Comparison of ENCODE assay signal across 17 mouse cellular contexts in genomic region chr4:22301943-22302215, GRCm38 (mm10). TPM values are rescaled to one million over a fixed set of nuclear protein-coding genes. Genes with fewer than 3 reads are reported as not detected.
A peak's percentile ranks its signal among the peaks of the same experiment; 100 is the strongest.
DNase-seq lines count a peak whose midpoint lies in the region; ATAC-seq and TF ChIP-seq lines count a peak whose summit lies in the region.
"Had no signal": no experiment of that assay in that cellular context is flagged by ENCODE, and none has a peak within 500 bp of the region (broad histone marks: within the 10 kb centered on the region; RNA-seq: fewer than 3 reads in every experiment).

No protein-coding gene starts in this region.

- no peaks in the 10 kb centered on the region for H3K36me3 ChIP-seq in neural tube, embryonic 12.5 days
- H3K36me3 ChIP-seq in neural tube, embryonic 15.5 days: no peaks in the 10 kb centered on the region
- H3K36me3 ChIP-seq in forebrain, postnatal 0 days (ENCODE audit: insufficient read depth): no peaks in the 10 kb centered on the region
- no peaks in the 10 kb centered on the region for H3K36me3 ChIP-seq in midbrain, embryonic 13.5 days
- no peaks in the 10 kb centered on the region for H3K36me3 ChIP-seq in liver, postnatal 0 days (replicated peaks; ENCODE audit: insufficient read depth, low read length)
- H3K36me3 ChIP-seq: embryonic facial prominence, embryonic 15.5 days; heart, embryonic 10.5 days; limb, embryonic 12.5 days; liver, embryonic 12.5 days had no signal

- intact Hi-C loops in heart, postnatal 14 days (cut with DNase I): no loop called here

- ATAC-seq in neural tube, embryonic 12.5 days (ENCODE audit: low FRiP score, low read depth): peak; percentile 67; the same call in 1 of the 2 replicates
- no peak for ATAC-seq in neural tube, embryonic 15.5 days (ENCODE audit: low FRiP score)
- 0 out of 2 replicates have a peak, but pooled peaks have one; percentile 20 for ATAC-seq in forebrain, postnatal 0 days
- peak; percentile 79 for ATAC-seq in midbrain, embryonic 13.5 days
- no peak for ATAC-seq in liver, postnatal 0 days
- ATAC-seq: liver, embryonic 12.5 days had no signal

- no peaks in the 10 kb centered on the region for H3K27me3 ChIP-seq in neural tube, embryonic 12.5 days (replicated peaks)
- H3K27me3 ChIP-seq in neural tube, embryonic 15.5 days (replicated peaks): no peaks in the 10 kb centered on the region
- H3K27me3 ChIP-seq in forebrain, postnatal 0 days (ENCODE audit: insufficient read depth, low read length): no peaks in the 10 kb centered on the region
- H3K27me3 ChIP-seq in midbrain, embryonic 13.5 days: no peaks in the 10 kb centered on the region
- no peaks in the 10 kb centered on the region for H3K27me3 ChIP-seq in liver, postnatal 0 days (ENCODE audit: insufficient read depth, low read length)
- H3K27me3 ChIP-seq: embryonic facial prominence, embryonic 15.5 days; limb, embryonic 12.5 days; liver, embryonic 12.5 days had no signal

- no peak overlapping the region for H3K27ac ChIP-seq in neural tube, embryonic 12.5 days
- H3K27ac ChIP-seq in neural tube, embryonic 15.5 days (replicated peaks): no peak overlapping the region
- peak overlapping the region; percentile 29; the same call in 1 of the 2 replicates for H3K27ac ChIP-seq in forebrain, postnatal 0 days (ENCODE audit: low read depth, low read length)
- no peak overlapping the region for H3K27ac ChIP-seq in midbrain, embryonic 13.5 days
- no peak overlapping the region for H3K27ac ChIP-seq in liver, postnatal 0 days (ENCODE audit: low read depth)
- H3K27ac ChIP-seq: embryonic facial prominence, embryonic 15.5 days; heart, embryonic 10.5 days; kidney, postnatal 0 days; limb, embryonic 12.5 days; liver, embryonic 12.5 days; macrophage had no signal

- DNase-seq in forebrain, postnatal 0 days: peak; percentile 33
- no peak for DNase-seq in spleen, adult 18-20 months
- DNase-seq in liver, postnatal 0 days: no peak
- DNase-seq in heart, postnatal 14 days: no peak
- DNase-seq: cerebellum, adult 9-10 months; kidney, adult 18-20 months; lung, embryonic 14.5 days; right cerebral cortex, postnatal 14 days had no signal

- 13% methylated on average over 4 of the region's 4 CpGs for WGBS in neural tube, embryonic 12.5 days
- 10% methylated on average over 4 of the region's 4 CpGs for WGBS in neural tube, embryonic 15.5 days
- WGBS in forebrain, postnatal 0 days: 9% methylated on average over 4 of the region's 4 CpGs
- WGBS in midbrain, embryonic 13.5 days: 14% methylated on average over 4 of the region's 4 CpGs
- WGBS in liver, postnatal 0 days (ENCODE audit: insufficient replicate concordance): 66% methylated on average over 4 of the region's 4 CpGs

- 0 out of 2 replicates have a peak overlapping the region, but pooled peaks have one; percentile 3 for H3K4me2 ChIP-seq in neural tube, embryonic 12.5 days (replicated peaks)
- no peak overlapping the region for H3K4me2 ChIP-seq in neural tube, embryonic 15.5 days
- H3K4me2 ChIP-seq in forebrain, postnatal 0 days (ENCODE audit: low read depth): no peak overlapping the region
- H3K4me2 ChIP-seq in midbrain, embryonic 13.5 days (replicated peaks): no peak overlapping the region
- H3K4me2 ChIP-seq in liver, postnatal 0 days (ENCODE audit: low read depth, low read length): no peak overlapping the region
- H3K4me2 ChIP-seq: embryonic facial prominence, embryonic 15.5 days; limb, embryonic 12.5 days; liver, embryonic 12.5 days; lung, embryonic 14.5 days had no signal

- TF ChIP-seq EP300 in liver, postnatal 0 days (IDR thresholded peaks at IDR 0.05; ENCODE audit: low read depth): no peak

- H3K9ac ChIP-seq in neural tube, embryonic 12.5 days: no peak overlapping the region
- H3K9ac ChIP-seq in neural tube, embryonic 15.5 days (replicated peaks): no peak overlapping the region
- H3K9ac ChIP-seq in forebrain, postnatal 0 days: no peak overlapping the region
- H3K9ac ChIP-seq in midbrain, embryonic 13.5 days (replicated peaks): no peak overlapping the region
- no peak overlapping the region for H3K9ac ChIP-seq in liver, postnatal 0 days (replicated peaks)
- H3K9ac ChIP-seq: embryonic facial prominence, embryonic 15.5 days; limb, embryonic 12.5 days; liver, embryonic 12.5 days; lung, embryonic 14.5 days had no signal

- H3K9me3 ChIP-seq in neural tube, embryonic 12.5 days: no peaks in the 10 kb centered on the region; the same call in 1 of the 2 replicates
- H3K9me3 ChIP-seq in neural tube, embryonic 15.5 days (replicated peaks): no peaks in the 10 kb centered on the region
- no peaks in the 10 kb centered on the region for H3K9me3 ChIP-seq in forebrain, postnatal 0 days (ENCODE audit: low read length)
- peaks cover 6% of the 10 kb centered on the region; the same call in 1 of the 2 replicates for H3K9me3 ChIP-seq in midbrain, embryonic 13.5 days
- no peaks in the 10 kb centered on the region for H3K9me3 ChIP-seq in liver, postnatal 0 days (ENCODE audit: low read length)
- H3K9me3 ChIP-seq: embryonic facial prominence, embryonic 15.5 days; heart, embryonic 10.5 days; liver, embryonic 12.5 days had no signal

- no peak overlapping the region for H3K4me3 ChIP-seq in neural tube, embryonic 12.5 days
- no peak overlapping the region for H3K4me3 ChIP-seq in neural tube, embryonic 15.5 days (replicated peaks)
- H3K4me3 ChIP-seq in forebrain, postnatal 0 days (ENCODE audit: low read depth, low read length): no peak overlapping the region
- H3K4me3 ChIP-seq in midbrain, embryonic 13.5 days (replicated peaks): no peak overlapping the region
- H3K4me3 ChIP-seq in liver, postnatal 0 days (ENCODE audit: low read depth, low read length): no peak overlapping the region
- H3K4me3 ChIP-seq: embryonic facial prominence, embryonic 15.5 days; heart, embryonic 10.5 days; limb, embryonic 12.5 days; liver, embryonic 12.5 days had no signal

- TF ChIP-seq CTCF in forebrain, postnatal 0 days (IDR thresholded peaks at IDR 0.05; ENCODE audit: low read depth): no peak
- no peak for TF ChIP-seq CTCF in liver, postnatal 0 days (IDR thresholded peaks at IDR 0.05; ENCODE audit: low read depth)

- no peaks in the 10 kb centered on the region for H3K4me1 ChIP-seq in neural tube, embryonic 12.5 days
- 0 out of 2 replicates have a peak, but pooled peaks cover 4% of the 10 kb centered on the region for H3K4me1 ChIP-seq in neural tube, embryonic 15.5 days
- H3K4me1 ChIP-seq in forebrain, postnatal 0 days (ENCODE audit: insufficient read depth): peaks cover 15% of the 10 kb centered on the region; the same call in 1 of the 2 replicates
- peaks cover 16% of the 10 kb centered on the region for H3K4me1 ChIP-seq in midbrain, embryonic 13.5 days (replicated peaks)
- H3K4me1 ChIP-seq in liver, postnatal 0 days (ENCODE audit: insufficient read depth): no peaks in the 10 kb centered on the region
- H3K4me1 ChIP-seq: embryonic facial prominence, embryonic 15.5 days; heart, embryonic 10.5 days; limb, embryonic 12.5 days; liver, embryonic 12.5 days had no signal

RNA-seq across cellular contexts. Expression of gene Fbxl4, which starts 55.5 kb away (rescaled TPM):
- 9.8 and 10.9 TPM in 2 replicates for polyA plus RNA-seq in neural tube, embryonic 12.5 days (2016; fragmentation: Nextera tagmentation; extraction: Ambion mirVana)
- 18.0 and 18.8 TPM in 2 replicates for polyA plus RNA-seq in neural tube, embryonic 15.5 days (2015; fragmentation: Nextera tagmentation; extraction: Ambion mirVana)
- total RNA-seq in forebrain, postnatal 0 days (2014; rRNA removed): 26.0 and 26.7 TPM in 2 replicates
- polyA plus RNA-seq in forebrain, postnatal 0 days (2015; fragmentation: Nextera tagmentation; extraction: Ambion mirVana): 10.9 and 13.7 TPM in 2 replicates
- polyA plus RNA-seq in midbrain, embryonic 13.5 days (2015; fragmentation: Nextera tagmentation; extraction: Ambion mirVana): 12.7 and 13.9 TPM in 2 replicates
- polyA plus RNA-seq in liver, postnatal 0 days (2015; fragmentation: Nextera tagmentation; extraction: Ambion mirVana): 6.5 and 6.8 TPM in 2 replicates
- total RNA-seq in heart, postnatal 14 days (2021): 10 to 100 TPM; 10.2 to 10.3 TPM

Comparison
In these comparisons a context has a peak if more than half of its experiments do, and no peak if none do; other contexts are left out.
1. ATAC-seq: peak in neural tube, embryonic 12.5 days (single experiment), forebrain, postnatal 0 days (single experiment) and midbrain, embryonic 13.5 days (single experiment); none in neural tube, embryonic 15.5 days (single experiment) and liver, postnatal 0 days (single experiment).